Mouse (Mus musculus) forebrain, embryonic 15.5 days (tissue): ENCODE results near the gene Cenpx. TPM values are rescaled to one million over a fixed set of nuclear protein-coding genes. Genes with fewer than 3 reads are reported as not detected.
"Not testable (repeated sequence)": the region's sequence is repeated elsewhere in the genome, so short reads cannot be mapped to it uniquely, and the experiment has no call there.

Experiments
- ATAC-seq: fragments of 200-750 bp; cut with Nextera tagmentation; replicated peaks from 2 replicates; pipeline ENCODE4 v1.8.0; 2017; ENCODE audit warnings: mild to moderate bottlenecking, moderate TSS enrichment, moderate library complexity
- H3K27ac ChIP-seq: fragments of 300-500 bp; sonication (generic); replicated peaks from 2 replicates; pipeline ENCODE4 v1.5.1; 2015; ENCODE audit warnings: mild to moderate bottlenecking, inconsistent platforms
- H3K27me3 ChIP-seq: fragments of 300-500 bp; sonication (generic); 2 replicates; pipeline ENCODE4 v1.6.1; 2015; ENCODE audit warnings: inconsistent platforms
- H3K36me3 ChIP-seq: fragments of 300-500 bp; sonication (generic); 2 replicates; pipeline ENCODE4 v1.6.1; 2015; ENCODE audit warnings: mild to moderate bottlenecking, inconsistent platforms
- H3K4me1 ChIP-seq: fragments of 300-500 bp; sonication (generic); 2 replicates; pipeline ENCODE4 v1.6.1; 2015; ENCODE audit warnings: inconsistent platforms
- H3K4me2 ChIP-seq: fragments of 300-500 bp; sonication (generic); replicated peaks from 2 replicates; pipeline ENCODE4 v1.6.1; 2015; ENCODE audit warnings: mild to moderate bottlenecking, inconsistent platforms
- H3K4me3 ChIP-seq: fragments of 300-500 bp; sonication (generic); 2 replicates; pipeline ENCODE4 v1.5.1; 2015; ENCODE audit warnings: mild to moderate bottlenecking, inconsistent platforms
- H3K9ac ChIP-seq: fragments of 300-500 bp; sonication (generic); replicated peaks from 2 replicates; pipeline ENCODE4 v1.6.1; 2015; ENCODE audit warnings: mild to moderate bottlenecking, inconsistent platforms
- H3K9me3 ChIP-seq: fragments of 300-500 bp; sonication (generic); 2 replicates; pipeline ENCODE4 v1.6.1; 2016; ENCODE audit warnings: inconsistent platforms
- WGBS: fragments of 180-500 bp; shearing (Covaris S2); methylation state at CpG from one replicate; pipeline ENCODE4 v1.1.7; 2015; ENCODE audit warnings: mixed read lengths; 5-methylcytosine and 5-hydroxymethylcytosine counted together
- polyA plus RNA-seq: library from polyadenylated mRNA; unstranded; fragments of >200 nt; fragmentation: Nextera tagmentation; extraction: Ambion mirVana; gene quantifications from 2 replicates; pipeline ENCODE4 v1.2.1, GENCODE M21; 2015

Gene Cenpx
- polyA plus RNA-seq, 1 experiment from 2014 or later: 97.9 TPM

DNA sequence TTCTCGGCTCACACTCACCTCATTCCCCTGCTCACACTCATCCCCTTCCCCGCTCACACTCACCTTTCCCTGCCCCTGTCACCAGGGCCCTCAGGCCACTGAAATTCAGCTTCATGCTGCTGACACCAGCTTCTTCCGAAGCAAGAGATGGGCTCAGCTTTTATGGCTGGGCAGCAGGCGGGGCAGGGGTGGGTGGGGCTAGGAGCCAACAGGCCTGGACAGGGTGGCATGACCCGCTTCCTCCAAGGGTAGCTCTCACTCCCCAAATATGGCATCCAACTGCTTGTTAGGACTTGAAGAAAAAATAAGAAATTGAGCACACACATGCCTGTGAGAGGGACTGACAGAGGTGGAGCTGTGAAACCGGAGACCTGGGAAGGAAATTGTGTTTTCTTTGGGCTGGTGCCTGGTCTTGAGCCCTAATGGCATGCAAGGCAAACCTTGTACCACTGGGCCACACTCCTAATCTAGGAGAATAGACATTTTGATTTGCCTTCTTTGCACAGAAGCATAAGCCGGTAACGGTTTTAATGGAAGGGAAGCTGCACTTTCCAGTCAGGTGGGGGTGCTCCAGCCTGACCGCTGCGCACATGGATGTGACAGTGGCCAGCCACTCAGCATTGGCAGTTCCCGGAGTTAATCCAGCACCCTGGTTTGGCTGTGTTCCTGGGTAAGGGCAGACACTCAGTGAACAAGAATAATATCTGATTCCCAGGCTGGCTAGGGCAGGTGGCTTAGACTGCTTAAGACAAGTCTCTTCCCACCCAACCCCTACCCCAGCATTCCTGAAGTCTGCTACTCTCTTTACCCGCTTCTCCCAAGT lies 18.5 kb upstream of the Cenpx start, which contains the start of gene Cbr2:
Gene Cbr2, minus strand, starts transcription at position 257 of the 823 bp plus-strand sequence.
- H3K36me3 ChIP-seq: no peaks in the 10 kb centered on the region
- H3K27me3 ChIP-seq: no peaks in the 10 kb centered on the region
- ATAC-seq: no peak
- no peak within 1 kb of the TSS for H3K27ac ChIP-seq
- no peak within 1 kb of the TSS for H3K9ac ChIP-seq
- no peaks in the 10 kb centered on the region for H3K4me1 ChIP-seq
- H3K9me3 ChIP-seq: no peaks in the 10 kb centered on the region
- H3K4me2 ChIP-seq: no peak within 1 kb of the TSS
- no peak within 1 kb of the TSS for H3K4me3 ChIP-seq
- whole genome bisulfite sequencing: 82% methylated on average over 12 of the region's 12 CpGs

DNA sequence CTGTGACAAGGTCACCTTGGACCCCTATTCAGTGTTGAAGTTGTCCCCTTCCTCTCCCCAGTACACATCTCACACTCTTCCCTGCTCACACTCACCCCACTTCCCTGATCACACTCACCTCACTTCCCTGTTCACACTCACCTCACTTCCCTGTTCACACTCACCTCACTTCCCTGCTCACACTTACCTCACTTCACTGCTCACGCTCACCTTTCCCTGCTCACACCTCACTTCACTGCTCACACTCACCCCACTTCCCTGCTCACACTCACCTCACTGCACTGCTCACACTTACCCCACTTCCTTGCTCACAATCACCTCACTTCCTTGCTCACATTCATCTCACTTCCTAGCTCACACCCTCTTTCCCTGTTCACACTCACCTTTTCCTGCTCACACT lies 17.9 kb upstream of the Cenpx start:
- H3K4me2 ChIP-seq: no peak overlapping the region
- 100% methylated on average over 1 of the region's 1 CpGs for WGBS
- H3K4me3 ChIP-seq: no peak overlapping the region
- H3K4me1 ChIP-seq: peaks cover 7% of the 10 kb centered on the region
- H3K27ac ChIP-seq: no peak overlapping the region
- H3K27me3 ChIP-seq: no peaks in the 10 kb centered on the region
- no peaks in the 10 kb centered on the region for H3K9me3 ChIP-seq
- no peaks in the 10 kb centered on the region for H3K36me3 ChIP-seq
- no peak for ATAC-seq
- no peak overlapping the region for H3K9ac ChIP-seq

DNA sequence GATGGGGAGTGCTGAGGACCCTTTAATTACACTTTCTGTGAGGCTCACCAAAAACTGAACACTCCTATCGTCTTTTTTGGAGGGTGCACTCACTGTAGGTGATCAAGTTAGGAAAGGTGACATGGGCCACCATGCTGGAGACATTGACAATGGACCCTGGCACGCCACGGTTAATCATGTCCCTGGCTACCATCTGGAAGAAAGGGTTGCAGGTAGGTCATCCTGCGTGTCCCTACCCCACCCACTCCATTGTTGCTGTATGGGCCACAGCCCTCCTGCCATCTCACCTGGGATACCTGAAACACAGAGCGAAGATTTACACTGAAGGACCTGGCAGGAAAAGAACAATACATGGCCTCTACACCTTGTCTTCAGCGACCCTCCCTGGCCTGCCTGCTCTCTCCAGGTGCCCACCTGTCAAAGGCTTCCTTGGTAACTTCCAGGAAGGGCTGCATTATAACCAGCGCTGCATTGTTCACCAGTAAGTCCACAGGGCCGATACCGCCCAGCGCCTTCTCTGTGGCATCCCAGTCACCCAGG lies 16.9 kb upstream of the Cenpx start:
- no peaks in the 10 kb centered on the region for H3K9me3 ChIP-seq
- no peak overlapping the region for H3K27ac ChIP-seq
- H3K4me3 ChIP-seq: no peak overlapping the region
- no peak for ATAC-seq
- no peak overlapping the region for H3K9ac ChIP-seq
- H3K36me3 ChIP-seq: no peaks in the 10 kb centered on the region
- H3K4me1 ChIP-seq: peaks cover 7% of the 10 kb centered on the region
- H3K4me2 ChIP-seq: no peak overlapping the region
- 86% methylated on average over 10 of the region's 10 CpGs for WGBS
- H3K27me3 ChIP-seq: no peaks in the 10 kb centered on the region

DNA sequence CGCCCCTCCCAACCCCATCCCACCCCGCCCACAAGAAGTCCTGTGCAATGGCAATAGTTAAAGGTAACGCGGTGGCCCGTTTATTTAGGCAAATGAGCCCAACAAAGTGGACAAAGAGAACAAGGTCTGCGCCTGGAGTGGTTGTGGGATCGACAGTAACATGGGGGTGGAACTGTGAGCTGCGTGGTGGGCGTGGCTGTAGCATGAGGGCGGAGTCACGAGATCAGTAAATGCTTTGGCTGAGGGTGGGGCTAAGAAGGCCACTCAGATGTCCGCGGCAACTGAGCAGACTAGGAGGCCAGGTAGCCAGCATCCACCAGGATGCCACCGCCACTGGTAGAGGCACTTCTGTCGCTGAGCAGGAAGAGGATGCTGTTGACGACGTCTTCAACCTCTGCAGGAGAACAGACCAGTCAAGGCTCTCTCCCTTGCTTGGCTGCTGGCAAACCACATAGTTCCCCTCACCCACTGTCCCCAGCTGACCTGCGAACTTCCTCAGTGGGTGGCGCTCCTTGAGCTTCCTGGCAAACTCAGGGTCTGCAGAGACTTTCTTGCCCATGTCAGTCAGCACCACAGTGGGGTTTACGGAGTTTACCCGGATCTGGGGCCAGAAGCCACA lies 16.0 kb upstream of the Cenpx start:
- not testable (repeated sequence) for H3K36me3 ChIP-seq, H3K9me3 ChIP-seq, ATAC-seq, H3K9ac ChIP-seq, H3K4me3 ChIP-seq, H3K4me1 ChIP-seq, H3K27me3 ChIP-seq, H3K27ac ChIP-seq
- peak overlapping the region; percentile 19; the same call in 1 of the 2 replicates for H3K4me2 ChIP-seq
- WGBS: 5% methylated on average over 18 of the region's 21 CpGs

DNA sequence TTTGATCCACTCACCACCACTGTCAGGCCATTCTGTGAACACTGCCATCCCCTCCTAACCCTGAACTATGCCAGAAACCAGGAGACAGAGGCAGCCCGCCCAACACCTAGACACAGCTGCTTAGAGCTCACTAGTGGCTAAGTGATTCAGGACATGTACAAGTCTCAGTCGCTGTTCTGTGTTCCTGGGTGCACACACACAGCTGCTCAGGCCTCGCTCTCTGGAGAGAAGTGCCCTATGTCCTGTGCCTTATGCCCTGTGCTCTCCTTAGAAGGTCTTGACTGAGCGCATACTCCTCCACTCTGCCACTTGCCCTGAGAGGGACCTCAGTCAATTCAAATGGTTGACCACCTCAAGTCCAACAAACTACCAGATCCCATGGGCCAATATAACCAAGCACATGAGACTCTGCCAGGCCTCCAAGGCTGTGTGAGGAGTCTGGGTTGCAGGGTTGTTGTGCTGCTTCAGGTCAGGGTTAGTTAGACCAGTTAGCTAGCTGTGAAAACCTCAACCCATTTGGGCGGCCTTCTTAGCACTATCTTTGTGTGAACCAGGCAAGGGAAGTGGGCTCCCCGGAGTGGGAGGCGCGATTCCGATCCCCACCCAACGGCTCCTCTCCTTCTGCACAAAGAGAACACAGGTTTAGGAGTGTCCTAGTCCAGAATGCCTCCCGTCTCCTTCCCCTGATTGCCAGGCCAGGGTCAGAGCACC lies 15.1 kb upstream of the Cenpx start:
- H3K4me2 ChIP-seq: no peak overlapping the region
- WGBS: 70% methylated on average over 11 of the region's 11 CpGs
- no peaks in the 10 kb centered on the region for H3K36me3 ChIP-seq
- H3K27me3 ChIP-seq: no peaks in the 10 kb centered on the region
- H3K9me3 ChIP-seq: no peaks in the 10 kb centered on the region
- no peak overlapping the region for H3K9ac ChIP-seq
- no peak overlapping the region for H3K4me3 ChIP-seq
- no peak for ATAC-seq
- no peak overlapping the region for H3K27ac ChIP-seq
- peaks cover 7% of the 10 kb centered on the region for H3K4me1 ChIP-seq

DNA sequence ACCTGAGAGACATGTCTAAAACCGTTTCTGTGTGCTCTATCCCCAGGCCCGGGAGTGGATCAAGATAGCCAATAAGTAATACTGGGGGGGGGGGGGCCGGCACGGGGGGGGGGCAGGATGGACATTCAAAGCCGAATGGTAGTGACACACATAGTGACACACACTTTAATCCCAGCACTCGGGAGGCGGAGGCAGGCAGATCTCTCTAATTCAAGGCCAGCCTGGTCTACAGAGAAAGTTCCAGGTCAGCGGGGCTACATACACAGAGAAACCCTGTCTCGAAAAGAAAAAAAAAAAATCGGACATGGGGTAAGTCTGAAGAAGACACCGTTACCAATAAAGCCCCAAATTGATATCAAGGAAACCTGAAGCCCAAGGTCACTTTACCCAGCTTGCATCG lies 14.0 kb upstream of the Cenpx start:
- Histone ChIP-seq H3K9me3 (no peaks in the 10 kb centered on the region), H3K4me3 (no peak overlapping the region), H3K9ac (no peak overlapping the region), H3K36me3 (no peaks in the 10 kb centered on the region), H3K27me3 (no peaks in the 10 kb centered on the region), H3K4me2 (no peak overlapping the region), H3K4me1 (peaks cover 10% of the 10 kb centered on the region), H3K27ac (no peak overlapping the region)
- WGBS: 62% methylated on average over 12 of the region's 12 CpGs
- ATAC-seq: no peak

DNA sequence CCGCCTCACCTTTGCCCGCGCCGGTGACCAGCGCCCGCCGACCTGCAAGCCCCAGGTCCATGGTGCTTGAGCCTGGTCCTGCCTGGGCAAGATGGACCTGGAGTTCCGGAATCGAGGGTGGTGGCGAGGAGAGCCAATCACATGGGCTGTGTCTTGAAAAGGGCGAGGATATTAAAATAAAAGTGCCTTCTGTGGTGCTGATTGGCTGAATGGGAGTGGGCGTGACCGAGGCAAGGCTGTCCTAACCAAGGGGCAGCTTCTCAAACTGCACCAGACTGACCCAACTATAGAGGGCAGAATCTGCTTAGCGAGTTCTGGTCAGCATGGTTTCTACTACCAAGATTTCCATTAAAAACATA lies 13.6 kb upstream of the Cenpx start, which contains the start of gene Dcxr:
Gene Dcxr, minus strand, starts transcription at position 113 of the 359 bp plus-strand sequence.
- H3K27me3 ChIP-seq: no peaks in the 10 kb centered on the region
- H3K4me2 ChIP-seq: peak within 1 kb of the TSS; percentile 76
- 0% methylated on average over 14 of the region's 14 CpGs for WGBS
- H3K9ac ChIP-seq: peak within 1 kb of the TSS; percentile 59
- peak within 1 kb of the TSS; percentile 56 for H3K4me3 ChIP-seq
- ATAC-seq: peak; percentile 75
- H3K9me3 ChIP-seq: no peaks in the 10 kb centered on the region
- peaks cover 13% of the 10 kb centered on the region for H3K4me1 ChIP-seq
- H3K27ac ChIP-seq: no peak within 1 kb of the TSS
- H3K36me3 ChIP-seq: no peaks in the 10 kb centered on the region

DNA sequence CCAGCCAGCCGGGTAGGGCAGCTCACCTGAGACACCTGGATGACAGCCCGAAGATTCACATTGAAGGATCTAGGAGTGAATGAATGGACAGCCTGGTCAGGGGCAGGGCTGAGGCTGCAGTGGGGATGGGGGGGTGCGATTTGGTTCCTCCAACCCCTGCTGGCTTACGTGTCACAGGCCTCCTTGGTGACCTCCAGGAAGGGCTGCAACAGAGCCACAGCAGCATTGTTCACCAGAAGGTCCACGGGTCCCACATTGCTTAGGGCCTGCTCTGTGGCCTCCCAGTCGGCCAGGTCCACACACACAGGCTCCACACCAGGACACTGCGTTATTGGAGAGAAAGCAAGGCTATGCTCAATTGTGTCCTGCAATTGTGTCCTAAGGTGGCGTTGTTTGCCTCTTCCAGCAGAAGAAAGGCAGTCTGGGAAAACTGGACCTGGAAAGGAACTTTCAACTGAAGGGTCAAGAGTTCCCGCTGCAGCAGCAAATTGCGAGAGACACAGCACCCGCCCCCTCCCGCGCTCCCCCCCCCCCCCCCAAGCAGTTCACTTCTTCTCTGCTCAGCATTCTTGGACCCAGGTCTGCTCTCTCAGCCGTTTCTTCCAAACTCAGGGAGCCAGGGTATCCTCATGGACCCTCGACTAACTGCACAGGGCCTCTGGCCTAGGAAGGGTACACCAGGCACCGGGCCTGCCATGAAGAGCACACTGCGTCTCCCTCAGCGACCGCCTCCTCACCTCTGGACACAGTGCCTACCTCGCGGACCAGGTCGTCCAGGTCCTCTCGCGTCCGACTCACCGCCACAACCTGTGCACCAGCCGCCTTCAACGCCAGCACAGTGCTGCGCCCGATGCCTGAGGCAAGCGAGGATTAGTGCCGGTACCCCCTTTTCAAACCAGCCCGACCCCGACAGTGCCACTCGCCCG lies 13.0 kb upstream of the Cenpx start:
- Histone ChIP-seq H3K4me3 (peak overlapping the region; percentile 56), H3K36me3 (no peaks in the 10 kb centered on the region), H3K9ac (peak overlapping the region; percentile 59), H3K4me2 (peak overlapping the region; percentile 76), H3K9me3 (no peaks in the 10 kb centered on the region), H3K27me3 (no peaks in the 10 kb centered on the region), H3K27ac (no peak overlapping the region), H3K4me1 (peaks cover 19% of the 10 kb centered on the region)
- WGBS: 21% methylated on average over 36 of the region's 36 CpGs
- peak; percentile 42 for ATAC-seq

DNA sequence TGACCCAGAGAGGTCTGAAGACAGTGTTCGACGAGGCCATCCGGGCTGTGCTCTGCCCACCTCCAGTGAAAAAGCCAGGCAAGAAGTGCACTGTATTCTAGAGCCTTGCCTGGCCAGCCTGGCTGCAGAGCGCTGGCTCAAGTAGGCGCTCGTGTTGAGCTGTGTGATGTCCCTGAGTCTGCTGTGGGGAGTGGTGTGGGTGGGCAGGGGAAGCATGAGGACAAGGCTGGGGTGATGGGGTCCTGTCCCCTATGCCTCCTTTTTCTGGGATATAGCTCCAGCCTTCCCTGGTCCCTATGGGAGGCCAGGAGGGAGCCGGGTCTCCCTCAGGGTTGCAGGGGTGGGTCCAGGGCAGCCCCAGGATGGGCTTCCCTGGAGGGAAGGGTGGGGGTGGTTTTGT lies 10.0 kb upstream of the Cenpx start:
- no peak overlapping the region for H3K4me3 ChIP-seq
- no peak for ATAC-seq
- H3K36me3 ChIP-seq: peaks cover 9% of the 10 kb centered on the region; the same call in 1 of the 2 replicates
- H3K9me3 ChIP-seq: no peaks in the 10 kb centered on the region
- no peak overlapping the region for H3K27ac ChIP-seq
- H3K9ac ChIP-seq: no peak overlapping the region
- no peak overlapping the region for H3K4me2 ChIP-seq
- WGBS: 82% methylated on average over 7 of the region's 7 CpGs
- H3K4me1 ChIP-seq: peaks cover 28% of the 10 kb centered on the region
- H3K27me3 ChIP-seq: no peaks in the 10 kb centered on the region

DNA sequence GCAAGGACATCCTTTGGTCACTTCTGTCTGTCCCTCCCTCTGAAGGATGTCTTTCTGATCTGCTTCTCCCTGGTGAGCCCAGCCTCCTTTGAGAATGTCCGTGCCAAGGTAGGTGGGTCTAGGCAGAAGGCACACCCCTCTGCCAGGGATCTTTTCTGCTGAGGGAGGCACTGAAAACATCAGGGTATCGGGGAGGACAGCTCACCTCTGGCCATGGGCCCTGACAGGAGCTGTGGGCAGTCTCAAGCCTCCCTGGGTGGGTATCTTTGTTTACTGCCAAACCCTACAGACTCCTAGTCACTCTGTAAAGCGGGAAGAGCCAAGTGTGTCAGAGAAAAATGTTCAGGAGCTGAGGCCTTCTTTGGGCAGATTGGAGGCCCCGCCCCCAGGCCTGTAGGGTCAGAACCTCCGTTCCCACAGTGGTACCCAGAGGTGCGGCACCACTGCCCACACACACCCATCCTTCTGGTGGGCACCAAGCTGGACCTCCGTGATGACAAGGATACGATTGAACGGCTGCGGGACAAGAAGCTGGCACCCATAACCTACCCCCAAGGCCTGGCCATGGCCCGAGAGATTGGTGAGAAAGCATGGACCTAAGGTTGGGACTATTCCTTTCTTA lies 9.3 kb upstream of the Cenpx start:
- Histone ChIP-seq H3K4me3 (peak overlapping the region; percentile 52; the same call in 1 of the 2 replicates), H3K9ac (no peak overlapping the region), H3K27ac (no peak overlapping the region), H3K27me3 (no peaks in the 10 kb centered on the region), H3K9me3 (no peaks in the 10 kb centered on the region), H3K4me2 (peak overlapping the region; percentile 96; the same call in 1 of the 2 replicates), H3K36me3 (peaks cover 15% of the 10 kb centered on the region), H3K4me1 (peaks cover 28% of the 10 kb centered on the region)
- no peak for ATAC-seq
- 86% methylated on average over 11 of the region's 11 CpGs for WGBS
